Mouse (Mus musculus) cerebellum, adult 8-10 months (tissue): ENCODE measurements around the gene Tmem115.
"Not testable (repeated sequence)": the region's sequence is repeated elsewhere in the genome, so short reads cannot be mapped to it uniquely, and the experiment has no call there.

Source experiments
- DNase-seq: peaks from one replicate; pipeline ENCODE4 v3.0.0; 2022

The Tmem115 gene

GRCm38 (mm10) chr9:107551117-107551889, 17.6 kb downstream of the Tmem115 start, which contains the start of gene Rassf1:
Gene Rassf1 (plus strand): TSS chr9:107551555.
- no peak for DNase-seq

GRCm38 (mm10) chr9:107551890-107552355, 18.2 kb downstream of the Tmem115 start:
- DNase-seq: no peak

- DNase-seq: no peak
Measured at GRCm38 (mm10) chr9:107552690-107553393, 19.1 kb downstream of the Tmem115 start.

GRCm38 (mm10) chr9:107553541-107554318, 20.0 kb downstream of the Tmem115 start:
- DNase-seq: no peak

GRCm38 (mm10) chr9:107554319-107554825, 20.6 kb downstream of the Tmem115 start:
- DNase-seq: peak; percentile 92

- no peak for DNase-seq
Measured at GRCm38 (mm10) chr9:107555031-107555457, 21.3 kb downstream of the Tmem115 start.

- no peak for DNase-seq
Measured at GRCm38 (mm10) chr9:107555701-107556100, 22.0 kb downstream of the Tmem115 start.

GRCm38 (mm10) chr9:107556346-107556745, 22.6 kb downstream of the Tmem115 start:
- no peak for DNase-seq

GRCm38 (mm10) chr9:107563029-107563581, 29.4 kb downstream of the Tmem115 start, which contains the start of gene Tusc2:
Gene Tusc2 (plus strand): TSS chr9:107563255.
- DNase-seq: peak; percentile 91

GRCm38 (mm10) chr9:107565556-107565955, 31.8 kb downstream of the Tmem115 start:
- not testable (repeated sequence) for DNase-seq

GRCm38 (mm10) chr9:107566041-107566709, 32.4 kb downstream of the Tmem115 start:
- DNase-seq: peak; percentile 74

- no peak for DNase-seq
Measured at GRCm38 (mm10) chr9:107566855-107567254, 33.1 kb downstream of the Tmem115 start.

GRCm38 (mm10) chr9:107567702-107568319, 34.1 kb downstream of the Tmem115 start, which contains the start of gene Hyal2:
Gene Hyal2 (plus strand): TSS chr9:107567945.
- no peak for DNase-seq

- DNase-seq: peak; percentile 77
Measured at GRCm38 (mm10) chr9:107568331-107569261, 34.9 kb downstream of the Tmem115 start.

- no peak for DNase-seq
Measured at GRCm38 (mm10) chr9:107569270-107569669, 35.5 kb downstream of the Tmem115 start.

- DNase-seq: no peak
Measured at GRCm38 (mm10) chr9:107570016-107570415, 36.3 kb downstream of the Tmem115 start.

- DNase-seq: no peak
Measured at GRCm38 (mm10) chr9:107570845-107571244, 37.1 kb downstream of the Tmem115 start.

- no peak for DNase-seq
Measured at GRCm38 (mm10) chr9:107571534-107572326, 38.0 kb downstream of the Tmem115 start.

GRCm38 (mm10) chr9:107572327-107572662, 38.5 kb downstream of the Tmem115 start:
- no peak for DNase-seq
